Mouse (Mus musculus): ENCODE measurements around the gene Zfp629.
"Not testable (repeated sequence)": the region's sequence is repeated elsewhere in the genome, so short reads cannot be mapped to it uniquely, and the experiment has no call there.

Gene Zfp629

GRCm38 (mm10) chr7:127614891-127615843 lies at the start of gene Zfp629:
TSS of gene Zfp629 (minus strand) at chr7:127615797.
- DNase-seq (ENCODE audit: low spot score in 2 of 2), result peak; percentile 17 to 32

- no peak for DNase-seq (ENCODE audit: low spot score in 2 of 2)
Measured at GRCm38 (mm10) chr7:127662926-127663325, 47.3 kb upstream of the Zfp629 start.

- no peak for DNase-seq (ENCODE audit: low spot score in 2 of 2)
Measured at GRCm38 (mm10) chr7:127661833-127662232, 46.2 kb upstream of the Zfp629 start.

GRCm38 (mm10) chr7:127660882-127661281 lies 45.3 kb upstream of the Zfp629 start:
- DNase-seq (ENCODE audit: low spot score in 2 of 2), result no peak

- DNase-seq (ENCODE audit: low spot score in 2 of 2), result peak; percentile 35 to 51
Measured at GRCm38 (mm10) chr7:127656946-127657345, 41.3 kb upstream of the Zfp629 start.

GRCm38 (mm10) chr7:127654318-127654717 lies 38.7 kb upstream of the Zfp629 start:
- no peak for DNase-seq (ENCODE audit: low spot score in 2 of 2)

- no peak for DNase-seq (ENCODE audit: low spot score in 2 of 2)
Measured at GRCm38 (mm10) chr7:127652050-127652449, 36.5 kb upstream of the Zfp629 start.

GRCm38 (mm10) chr7:127651624-127652023 lies 36.0 kb upstream of the Zfp629 start:
- DNase-seq (ENCODE audit: low spot score in 2 of 2), result no peak

GRCm38 (mm10) chr7:127649206-127649605 lies 33.6 kb upstream of the Zfp629 start:
- no peak for DNase-seq (ENCODE audit: low spot score in 2 of 2)

GRCm38 (mm10) chr7:127648516-127649201 lies 33.1 kb upstream of the Zfp629 start:
- no peak for DNase-seq (ENCODE audit: low spot score in 2 of 2)

GRCm38 (mm10) chr7:127647576-127647975 lies 32.0 kb upstream of the Zfp629 start:
- DNase-seq (ENCODE audit: low spot score in 2 of 2), result not testable (repeated sequence)

GRCm38 (mm10) chr7:127646363-127646762 lies 30.8 kb upstream of the Zfp629 start:
- DNase-seq (ENCODE audit: low spot score in 2 of 2), result no peak

GRCm38 (mm10) chr7:127642254-127642653 lies 26.7 kb upstream of the Zfp629 start:
- DNase-seq (ENCODE audit: low spot score in 2 of 2), result no peak

- no peak for DNase-seq (ENCODE audit: low spot score in 2 of 2)
Measured at GRCm38 (mm10) chr7:127641260-127641659, 25.7 kb upstream of the Zfp629 start.

- no peak for DNase-seq (ENCODE audit: low spot score in 2 of 2)
Measured at GRCm38 (mm10) chr7:127636963-127637362, 21.4 kb upstream of the Zfp629 start.

- DNase-seq (ENCODE audit: low spot score in 2 of 2), result no peak
Measured at GRCm38 (mm10) chr7:127631416-127631815, 15.8 kb upstream of the Zfp629 start.

- DNase-seq (ENCODE audit: low spot score in 2 of 2), result no peak
Measured at GRCm38 (mm10) chr7:127628646-127629045, 13.0 kb upstream of the Zfp629 start.

GRCm38 (mm10) chr7:127626471-127626870 lies 10.9 kb upstream of the Zfp629 start:
- DNase-seq (ENCODE audit: low spot score in 2 of 2), result peak; percentile 58 to 65

GRCm38 (mm10) chr7:127626039-127626438 lies 10.4 kb upstream of the Zfp629 start:
- no peak for DNase-seq (ENCODE audit: low spot score in 2 of 2)

GRCm38 (mm10) chr7:127618402-127618801 lies 2.8 kb upstream of the Zfp629 start:
- not testable (repeated sequence) for DNase-seq (ENCODE audit: low spot score in 2 of 2)

- no peak for DNase-seq (ENCODE audit: low spot score in 2 of 2)
Measured at GRCm38 (mm10) chr7:127617962-127618361, 2.4 kb upstream of the Zfp629 start.

- DNase-seq (ENCODE audit: low spot score in 2 of 2), result no peak
Measured at GRCm38 (mm10) chr7:127616881-127617280, 1.3 kb upstream of the Zfp629 start.

- DNase-seq (ENCODE audit: low spot score in 2 of 2), result no peak
Measured at GRCm38 (mm10) chr7:127616336-127616735, 739 bp upstream of the Zfp629 start.
